Mouse (Mus musculus): Measurements from ENCODE around the gene Zfyve27.

Gene Zfyve27

GRCm38 (mm10) chr19:42237602-42238340 is 74.0 kb downstream of the Zfyve27 start:
- DNase-seq (ENCODE audit: low spot score), result no peak

GRCm38 (mm10) chr19:42238341-42238715 is 74.6 kb downstream of the Zfyve27 start:
- no peak for DNase-seq (ENCODE audit: low spot score)

- no peak for DNase-seq (ENCODE audit: low spot score)
Measured at GRCm38 (mm10) chr19:42240881-42241280, 77.1 kb downstream of the Zfyve27 start.

- DNase-seq (ENCODE audit: low spot score), result no peak
Measured at GRCm38 (mm10) chr19:42243401-42243800, 79.7 kb downstream of the Zfyve27 start.

Measured in T-cell, adult 2 months (primary cell).